Mouse (Mus musculus) intestine, postnatal 0 days (tissue): ENCODE results near the gene Cfap298. TPM values are rescaled to one million over a fixed set of nuclear protein-coding genes. Genes with fewer than 3 reads are reported as not detected.

Experiments used
- ATAC-seq: fragments of 200-750 bp; cut with Nextera tagmentation; 2 replicates; pipeline ENCODE4 v1.8.0; 2017; ENCODE audit warnings: mild to moderate bottlenecking, moderate TSS enrichment, moderate library complexity
- H3K27ac ChIP-seq: fragments of 300-500 bp; sonication (generic); 2 replicates; pipeline ENCODE4 v1.5.1; 2014; ENCODE audit warnings: mild to moderate bottlenecking, low read depth, low read length, moderate library complexity
- H3K27me3 ChIP-seq: fragments of 300-500 bp; sonication (generic); replicated peaks from 2 replicates; pipeline ENCODE4 v1.6.1; 2014; ENCODE audit warnings: low read length, mixed read lengths; ENCODE audit not compliant: control insufficient read depth, insufficient read depth
- H3K36me3 ChIP-seq: fragments of 300-500 bp; sonication (generic); 2 replicates; pipeline ENCODE4 v1.6.1; 2014; ENCODE audit warnings: mild to moderate bottlenecking, moderate library complexity; ENCODE audit not compliant: control insufficient read depth, insufficient read depth
- H3K4me1 ChIP-seq: fragments of 300-500 bp; sonication (generic); replicated peaks from 2 replicates; pipeline ENCODE4 v1.6.1; 2014; ENCODE audit warnings: antibody characterized with exemption, low read length, mixed read lengths; ENCODE audit not compliant: control insufficient read depth, insufficient read depth
- H3K4me2 ChIP-seq: fragments of 300-500 bp; sonication (generic); replicated peaks from 2 replicates; pipeline ENCODE4 v1.6.1; 2014; ENCODE audit warnings: low read depth, mild to moderate bottlenecking, moderate library complexity
- H3K4me3 ChIP-seq: fragments of 300-500 bp; sonication (generic); 2 replicates; pipeline ENCODE4 v1.5.1; 2014; ENCODE audit warnings: low read depth, low read length
- H3K9ac ChIP-seq: fragments of 300-500 bp; sonication (generic); 2 replicates; pipeline ENCODE4 v1.6.1; 2014; ENCODE audit warnings: mild to moderate bottlenecking, low read depth, low read length
- H3K9me3 ChIP-seq: fragments of 300-500 bp; sonication (generic); 2 replicates; pipeline ENCODE4 v1.6.1; 2016; ENCODE audit warnings: mixed run types; ENCODE audit not compliant: control insufficient read depth
- CTCF ChIP-seq: sonication (generic); IDR thresholded peaks from 2 replicates; pipeline ENCODE4 v1.5.1; 2016; ENCODE audit warnings: low read depth, mild to moderate bottlenecking, control low read depth, antibody characterized with exemption, moderate library complexity
- WGBS: fragments of 180-500 bp; shearing (Covaris S2); extraction: QIAGEN DNeasy Blood & Tissue Kit; methylation state at CpG from one replicate; pipeline ENCODE4 v1.1.7; 2014; 5-methylcytosine and 5-hydroxymethylcytosine counted together
- polyA plus RNA-seq: library from polyadenylated mRNA; unstranded; fragments of >200 nt; fragmentation: Nextera tagmentation; extraction: Ambion mirVana; gene quantifications from 2 replicates; pipeline ENCODE4 v1.2.1, GENCODE M21; 2015

The Cfap298 gene
- polyA plus RNA-seq, 1 experiment from 2014 or later: 22.1 TPM

DNA sequence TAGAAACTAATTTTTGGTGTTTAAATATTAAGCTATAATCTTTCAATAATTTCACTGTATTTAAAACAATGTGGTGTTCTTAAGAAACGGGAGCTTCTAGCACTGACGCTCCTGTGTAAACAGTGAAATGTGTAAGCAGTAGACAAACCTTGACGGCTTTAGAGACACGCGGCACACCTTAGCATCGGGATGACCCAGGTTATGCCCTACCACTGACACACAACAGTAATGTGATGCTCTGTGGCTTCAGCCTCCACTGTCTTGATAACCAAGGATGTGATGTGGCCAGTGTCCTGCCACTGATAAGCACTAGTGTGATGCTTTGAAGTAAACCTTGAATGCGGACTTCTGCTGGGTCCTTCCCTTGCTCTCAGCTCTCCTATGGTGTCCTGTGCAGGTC, 6.3 kb upstream of the Cfap298 start:
- no peak overlapping the region for H3K27ac ChIP-seq
- H3K36me3 ChIP-seq: peaks cover 54% of the 10 kb centered on the region
- TF ChIP-seq CTCF: no peak
- no peaks in the 10 kb centered on the region for H3K27me3 ChIP-seq
- no peak overlapping the region for H3K4me3 ChIP-seq
- H3K9me3 ChIP-seq: no peaks in the 10 kb centered on the region
- no peak overlapping the region for H3K4me2 ChIP-seq
- 89% methylated on average over 7 of the region's 7 CpGs for WGBS
- ATAC-seq: no peak
- H3K9ac ChIP-seq: no peak overlapping the region
- H3K4me1 ChIP-seq: no peaks in the 10 kb centered on the region

GRCm38 (mm10) chr16:90934193-90934686, 674 bp downstream of the Cfap298 start:
- H3K27me3 ChIP-seq: no peaks in the 10 kb centered on the region
- peak; percentile 41 for TF ChIP-seq CTCF
- H3K9ac ChIP-seq: peak overlapping the region; percentile 69
- H3K27ac ChIP-seq: peak overlapping the region; percentile 84
- peak overlapping the region; percentile 83 for H3K4me2 ChIP-seq
- WGBS: under 1% methylated on average over 38 of the region's 38 CpGs
- peak overlapping the region; percentile 69 for H3K4me3 ChIP-seq
- peak; percentile 75 for ATAC-seq
- H3K36me3 ChIP-seq: peaks cover 12% of the 10 kb centered on the region
- H3K9me3 ChIP-seq: no peaks in the 10 kb centered on the region
- H3K4me1 ChIP-seq: no peaks in the 10 kb centered on the region

- H3K4me2 ChIP-seq: peak overlapping the region; percentile 83
- 23% methylated on average over 12 of the region's 13 CpGs for WGBS
- no peaks in the 10 kb centered on the region for H3K4me1 ChIP-seq
- TF ChIP-seq CTCF: no peak
- H3K27ac ChIP-seq: peak overlapping the region; percentile 84
- ATAC-seq: no peak
- peaks cover 16% of the 10 kb centered on the region for H3K36me3 ChIP-seq
- peak overlapping the region; percentile 69 for H3K9ac ChIP-seq
- peak overlapping the region; percentile 69 for H3K4me3 ChIP-seq
- no peaks in the 10 kb centered on the region for H3K9me3 ChIP-seq
- H3K27me3 ChIP-seq: no peaks in the 10 kb centered on the region
Observed at GRCm38 (mm10) chr16:90933534-90934176, 1.3 kb downstream of the Cfap298 start.

GRCm38 (mm10) chr16:90927446-90927845, 7.5 kb downstream of the Cfap298 start:
- no peaks in the 10 kb centered on the region for H3K4me1 ChIP-seq
- H3K36me3 ChIP-seq: peaks cover 26% of the 10 kb centered on the region; the same call in 1 of the 2 replicates
- TF ChIP-seq CTCF: no peak
- no peak overlapping the region for H3K4me3 ChIP-seq
- no peak overlapping the region for H3K4me2 ChIP-seq
- no peaks in the 10 kb centered on the region for H3K9me3 ChIP-seq
- WGBS: 83% methylated on average over 4 of the region's 4 CpGs
- ATAC-seq: no peak
- no peak overlapping the region for H3K27ac ChIP-seq
- H3K9ac ChIP-seq: no peak overlapping the region
- H3K27me3 ChIP-seq: no peaks in the 10 kb centered on the region

DNA sequence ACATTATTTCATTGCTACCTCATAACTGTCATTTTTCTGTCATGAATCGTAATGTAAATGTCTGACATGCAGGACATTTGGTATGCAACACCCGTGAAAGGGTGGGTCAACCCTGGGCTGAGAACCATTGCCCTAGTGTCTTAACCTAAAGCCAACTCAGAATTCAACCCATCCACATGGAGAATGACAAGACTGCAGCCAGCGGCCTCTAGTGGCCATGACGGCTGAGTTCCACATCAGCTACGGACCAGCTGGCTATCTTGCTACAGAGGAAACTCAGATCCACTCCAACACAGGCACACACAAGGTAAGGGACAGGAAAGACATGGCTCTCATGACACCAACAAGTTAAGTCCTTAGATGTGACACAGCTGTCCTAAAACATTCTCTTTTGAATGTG, 9.5 kb downstream of the Cfap298 start:
- H3K4me3 ChIP-seq: no peak overlapping the region
- no peak overlapping the region for H3K4me2 ChIP-seq
- no peak overlapping the region for H3K27ac ChIP-seq
- WGBS: 28% methylated on average over 5 of the region's 5 CpGs
- H3K36me3 ChIP-seq: peaks cover 26% of the 10 kb centered on the region; the same call in 1 of the 2 replicates
- ATAC-seq: peak; percentile 19; the same call in 1 of the 2 replicates
- H3K4me1 ChIP-seq: no peaks in the 10 kb centered on the region
- peak; percentile 96 for TF ChIP-seq CTCF
- no peaks in the 10 kb centered on the region for H3K9me3 ChIP-seq
- H3K27me3 ChIP-seq: no peaks in the 10 kb centered on the region
- no peak overlapping the region for H3K9ac ChIP-seq

DNA sequence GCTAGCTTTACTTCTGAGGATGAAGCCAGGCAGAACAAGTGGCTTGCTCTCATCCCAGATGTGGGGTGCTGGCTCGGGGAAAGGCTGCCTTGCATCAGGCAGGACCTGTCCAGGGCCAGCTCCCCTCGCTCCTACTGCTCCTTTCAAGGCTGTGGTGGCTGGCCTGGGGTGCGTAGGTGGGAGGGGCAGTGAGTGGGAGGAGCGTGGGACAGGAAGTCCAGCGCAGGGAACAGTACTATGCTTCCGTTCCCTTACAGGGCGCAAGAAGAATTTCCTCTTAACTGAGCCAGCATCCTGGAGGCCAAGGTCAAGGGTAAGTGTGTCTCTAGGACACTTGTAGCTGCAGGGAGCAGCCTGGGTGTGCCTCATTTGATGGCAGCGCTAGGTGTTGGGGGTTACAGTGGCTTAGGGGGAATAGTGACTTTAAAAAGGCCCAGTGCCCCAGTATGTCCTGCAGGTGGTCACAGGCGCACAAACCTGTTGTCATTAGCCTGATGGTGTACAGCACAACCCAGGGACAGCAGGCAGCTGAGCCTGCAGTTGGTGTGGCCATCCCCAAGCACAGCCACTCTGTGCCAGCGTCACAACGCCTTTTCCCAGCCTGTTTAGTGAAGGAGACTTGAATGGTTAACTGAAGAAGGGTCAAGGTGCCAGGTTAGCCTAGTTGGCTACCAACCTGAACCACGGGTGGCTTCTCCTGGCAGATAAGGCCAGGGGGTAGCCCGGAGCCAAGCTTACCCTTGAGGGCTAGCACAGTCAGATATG, 10.1 kb downstream of the Cfap298 start:
- no peak overlapping the region for H3K4me3 ChIP-seq
- H3K9ac ChIP-seq: no peak overlapping the region
- no peak overlapping the region for H3K27ac ChIP-seq
- no peaks in the 10 kb centered on the region for H3K27me3 ChIP-seq
- H3K4me2 ChIP-seq: no peak overlapping the region
- 81% methylated on average over 13 of the region's 13 CpGs for WGBS
- no peak for ATAC-seq
- no peaks in the 10 kb centered on the region for H3K4me1 ChIP-seq
- peaks cover 26% of the 10 kb centered on the region; the same call in 1 of the 2 replicates for H3K36me3 ChIP-seq
- H3K9me3 ChIP-seq: no peaks in the 10 kb centered on the region
- no peak for TF ChIP-seq CTCF
